Mouse (Mus musculus): ENCODE results near the gene Baiap2l2. TPM values are rescaled to one million over a fixed set of nuclear protein-coding genes. Genes with fewer than 3 reads are reported as not detected.
A peak's percentile ranks its signal among the peaks of the same experiment; 100 is the strongest.

Baiap2l2 gene
- total RNA-seq, 2 experiments from 2014 or later = 5.9 to 6.4 TPM

DNA sequence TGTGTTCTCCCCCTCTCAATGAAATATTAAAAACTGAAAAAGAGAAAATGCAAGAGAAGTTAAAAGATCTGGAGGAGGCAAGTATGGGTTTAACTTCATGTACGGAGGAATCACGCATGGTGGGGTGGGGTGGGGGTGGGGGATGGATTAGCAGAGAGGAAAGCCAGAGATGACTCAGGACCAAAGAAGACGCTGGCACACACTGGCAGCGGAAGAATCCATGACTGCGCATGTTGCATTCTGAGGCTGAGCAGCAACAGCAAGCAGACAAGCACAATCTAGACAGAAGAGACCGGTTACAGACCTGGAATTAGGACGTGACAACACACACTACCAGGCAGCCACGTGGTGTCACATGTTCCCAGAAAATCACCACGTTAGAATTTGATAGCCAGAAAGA lies 7.4 kb upstream of the Baiap2l2 start:
- intact Hi-C loops (cut with DNase I) = no loop called here
- Histone ChIP-seq H3K27ac (no peak overlapping the region), H3K4me3 (no peak overlapping the region)
- DNase-seq (ENCODE audit: extremely low spot score in 1 of 2, low spot score in 2 of 2) = no peak
- no peak for TF ChIP-seq CTCF (IDR thresholded peaks at IDR 0.05)

DNA sequence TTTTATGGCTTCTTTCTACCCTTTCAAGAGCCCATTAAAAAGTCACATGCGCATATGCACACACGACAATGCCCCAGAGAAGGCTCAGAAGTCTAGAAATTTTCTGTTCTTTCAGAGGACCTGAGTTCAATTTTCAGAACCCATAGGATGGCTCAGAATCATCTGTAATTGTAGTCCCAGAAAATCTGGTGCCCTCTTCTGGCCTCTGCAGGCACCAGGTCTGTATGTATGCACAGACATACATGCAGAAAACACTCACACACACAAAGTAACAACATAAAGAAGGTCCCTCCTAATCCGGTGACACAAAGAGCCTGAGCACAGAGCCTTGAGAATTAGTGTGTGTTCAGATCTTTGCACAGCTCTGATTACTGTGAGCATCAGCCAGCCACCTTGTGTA lies 5.0 kb upstream of the Baiap2l2 start:
- peak; percentile 2; the same call in 1 of the 2 replicates for TF ChIP-seq CTCF (IDR thresholded peaks at IDR 0.05)
- intact Hi-C loops (cut with DNase I) = no loop called here
- DNase-seq (ENCODE audit: extremely low spot score in 1 of 2, low spot score in 2 of 2) = no peak
- no peak overlapping the region for H3K4me3 ChIP-seq
- no peak overlapping the region for H3K27ac ChIP-seq

DNA sequence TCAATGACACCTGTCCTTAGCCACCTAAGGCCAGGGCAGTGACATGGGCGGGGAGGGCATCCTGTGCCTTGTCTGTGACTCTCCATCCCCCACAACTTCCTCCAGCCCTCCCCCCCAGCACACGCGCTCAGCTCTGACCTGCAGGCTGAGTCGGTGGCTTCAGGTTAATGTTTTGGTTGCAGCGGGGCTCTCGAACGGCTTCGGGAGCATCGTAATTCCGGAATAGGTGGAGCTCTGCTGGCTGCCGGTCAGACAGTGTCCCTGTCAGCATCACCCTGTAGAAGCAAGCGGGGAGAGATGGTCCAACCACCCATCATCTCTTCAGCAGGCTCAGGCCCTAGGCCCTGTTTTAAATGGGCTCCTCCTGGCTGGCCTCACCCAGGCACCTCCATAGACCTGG lies 4.1 kb upstream of the Baiap2l2 start:
- intact Hi-C loops (cut with DNase I) = no loop called here
- DNase-seq (ENCODE audit: extremely low spot score in 1 of 2, low spot score in 2 of 2) = no peak
- Histone ChIP-seq H3K27ac (no peak overlapping the region), H3K4me3 (no peak overlapping the region)
- no peak for TF ChIP-seq CTCF (IDR thresholded peaks at IDR 0.05)

DNA sequence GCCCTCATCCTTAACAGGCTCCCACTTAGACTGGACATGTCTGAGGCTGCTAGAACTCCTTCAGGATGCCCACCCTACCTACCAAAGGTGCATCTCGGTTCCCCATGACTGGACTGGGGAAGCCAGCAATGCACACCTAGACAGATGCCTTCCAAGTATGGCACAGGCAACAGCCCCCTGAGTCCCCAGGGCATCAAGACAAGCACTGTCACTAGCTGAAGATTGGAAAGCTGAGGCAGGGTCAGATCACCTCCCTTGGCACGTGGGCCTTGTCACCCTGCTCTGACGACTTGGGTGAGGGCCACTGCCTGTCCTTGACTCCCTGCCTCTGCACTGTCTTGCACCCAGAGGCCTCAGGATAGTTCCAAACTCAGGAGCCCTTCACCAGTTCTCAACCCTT lies 3.0 kb upstream of the Baiap2l2 start:
- no peak for TF ChIP-seq CTCF (IDR thresholded peaks at IDR 0.05)
- intact Hi-C loops (cut with DNase I) = no loop called here
- no peak overlapping the region for H3K4me3 ChIP-seq
- H3K27ac ChIP-seq = no peak overlapping the region
- DNase-seq (ENCODE audit: extremely low spot score in 1 of 2, low spot score in 2 of 2) = no peak

DNA sequence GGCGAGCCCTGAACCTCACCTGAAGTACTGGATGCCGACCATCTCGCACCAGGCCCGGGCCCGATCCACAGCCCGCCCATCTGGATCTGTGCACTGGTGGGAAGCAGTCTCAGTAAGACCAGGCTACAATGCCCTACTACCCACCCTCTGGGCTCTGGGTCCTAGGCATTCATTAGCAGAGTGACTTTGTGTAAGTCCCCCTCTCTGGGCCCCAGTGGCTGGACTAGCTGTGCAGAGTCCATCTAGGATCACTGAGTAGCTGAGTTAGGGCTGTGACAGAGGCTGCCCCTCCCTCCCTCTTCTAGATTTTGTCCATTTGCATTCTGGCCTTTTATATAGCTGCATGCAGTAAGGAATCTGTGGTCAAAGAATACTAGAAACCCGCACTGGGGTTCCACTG lies 1.8 kb upstream of the Baiap2l2 start:
- Histone ChIP-seq H3K4me3 (no peak overlapping the region), H3K27ac (no peak overlapping the region)
- intact Hi-C loops (cut with DNase I) = no loop called here
- DNase-seq (ENCODE audit: extremely low spot score in 1 of 2, low spot score in 2 of 2) = no peak
- no peak for TF ChIP-seq CTCF (IDR thresholded peaks at IDR 0.05)

DNA sequence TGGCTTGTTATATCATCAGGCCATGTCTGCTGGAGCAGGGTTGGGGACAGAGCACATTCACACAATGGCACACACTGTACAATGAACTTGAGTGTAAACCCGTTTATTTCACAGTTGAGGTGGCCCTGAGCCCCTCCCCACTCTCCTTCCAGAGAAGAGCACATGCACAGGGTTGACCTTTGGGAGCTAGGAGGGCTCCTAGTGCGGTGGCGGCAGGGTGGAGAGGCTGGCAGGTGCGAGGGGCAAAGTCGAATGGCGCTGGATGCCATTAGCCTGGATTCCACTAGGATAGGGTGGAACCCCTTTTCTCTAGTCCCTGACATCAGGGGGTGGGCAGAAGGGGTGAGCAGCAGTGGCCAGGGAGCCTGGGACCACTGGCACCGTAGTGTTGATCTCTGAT lies 804 bp upstream of the Baiap2l2 start:
- Histone ChIP-seq H3K27ac (no peak overlapping the region), H3K4me3 (no peak overlapping the region)
- no peak for DNase-seq (ENCODE audit: extremely low spot score in 1 of 2, low spot score in 2 of 2)
- no peak for TF ChIP-seq CTCF (IDR thresholded peaks at IDR 0.05)
- intact Hi-C loops (cut with DNase I) = no loop called here

DNA sequence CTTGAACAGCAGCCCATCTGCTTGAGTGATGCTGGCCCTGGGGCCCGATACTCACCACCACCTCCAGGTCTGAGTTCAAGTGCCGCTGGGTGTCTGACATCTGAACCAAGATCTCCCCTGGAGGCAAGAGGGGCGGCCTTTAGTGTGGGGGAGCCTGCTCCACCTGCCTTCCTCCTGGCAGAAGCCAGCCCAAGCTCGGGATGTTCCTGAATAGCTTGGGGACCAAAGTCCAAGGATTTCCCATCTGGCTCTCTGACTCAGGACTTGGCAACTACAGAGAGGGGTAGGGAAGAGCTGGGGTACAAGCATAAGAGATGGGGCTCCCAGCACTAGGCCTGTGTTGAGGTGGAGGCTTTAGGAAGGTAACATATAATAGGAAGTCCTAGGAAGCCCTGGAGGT lies 2.0 kb downstream of the Baiap2l2 start:
- intact Hi-C loops (cut with DNase I) = no loop called here
- H3K4me3 ChIP-seq = no peak overlapping the region
- no peak overlapping the region for H3K27ac ChIP-seq
- no peak for DNase-seq (ENCODE audit: extremely low spot score in 1 of 2, low spot score in 2 of 2)
- no peak for TF ChIP-seq CTCF (IDR thresholded peaks at IDR 0.05)

DNA sequence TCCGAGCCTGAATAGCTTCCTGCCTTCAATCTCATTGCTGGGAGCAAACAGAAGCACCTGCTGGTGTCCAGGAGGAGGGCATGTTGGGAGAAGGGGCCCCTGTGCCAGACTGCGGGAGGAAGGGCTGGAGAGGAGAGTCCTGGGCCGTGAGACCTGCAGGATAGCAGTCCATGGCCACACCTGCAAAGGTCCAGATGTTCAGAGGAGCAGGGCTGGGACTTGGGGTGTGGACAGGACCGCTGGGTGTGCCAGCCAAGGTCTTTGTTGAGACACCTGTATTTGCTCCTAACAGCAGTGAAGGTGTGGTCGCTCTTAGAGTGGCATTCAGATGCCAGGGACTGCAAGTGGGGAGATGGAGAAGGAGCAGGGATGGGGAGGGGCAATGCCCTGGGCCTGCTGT lies 2.9 kb downstream of the Baiap2l2 start:
- DNase-seq (ENCODE audit: extremely low spot score in 1 of 2, low spot score in 2 of 2) = no peak
- TF ChIP-seq CTCF (IDR thresholded peaks at IDR 0.05) = no peak
- Histone ChIP-seq H3K27ac (no peak overlapping the region), H3K4me3 (no peak overlapping the region)
- intact Hi-C loops (cut with DNase I) = no loop called here

DNA sequence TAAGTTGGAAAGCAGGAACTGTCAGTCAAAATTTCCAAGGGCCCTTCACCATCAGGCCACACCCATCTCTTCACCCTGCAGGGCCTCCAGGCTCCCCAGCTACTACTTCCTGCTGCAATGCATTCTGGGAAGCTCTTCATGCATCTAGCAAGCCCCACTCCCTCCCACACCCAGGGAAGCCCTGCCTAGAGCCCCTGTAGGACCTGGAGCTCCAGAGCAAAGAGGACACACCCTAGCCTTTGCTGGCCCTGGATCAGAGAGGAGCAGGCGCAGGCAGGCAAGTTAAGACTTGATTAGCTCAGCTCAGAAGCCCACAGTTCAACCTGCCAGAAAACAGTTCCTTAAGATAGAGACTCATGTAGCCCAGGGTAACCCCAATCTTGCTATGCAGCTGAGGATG lies 3.9 kb downstream of the Baiap2l2 start:
- Histone ChIP-seq H3K4me3 (no peak overlapping the region), H3K27ac (no peak overlapping the region)
- DNase-seq (ENCODE audit: extremely low spot score in 1 of 2, low spot score in 2 of 2) = no peak
- no peak for TF ChIP-seq CTCF (IDR thresholded peaks at IDR 0.05)
- intact Hi-C loops (cut with DNase I) = no loop called here

DNA sequence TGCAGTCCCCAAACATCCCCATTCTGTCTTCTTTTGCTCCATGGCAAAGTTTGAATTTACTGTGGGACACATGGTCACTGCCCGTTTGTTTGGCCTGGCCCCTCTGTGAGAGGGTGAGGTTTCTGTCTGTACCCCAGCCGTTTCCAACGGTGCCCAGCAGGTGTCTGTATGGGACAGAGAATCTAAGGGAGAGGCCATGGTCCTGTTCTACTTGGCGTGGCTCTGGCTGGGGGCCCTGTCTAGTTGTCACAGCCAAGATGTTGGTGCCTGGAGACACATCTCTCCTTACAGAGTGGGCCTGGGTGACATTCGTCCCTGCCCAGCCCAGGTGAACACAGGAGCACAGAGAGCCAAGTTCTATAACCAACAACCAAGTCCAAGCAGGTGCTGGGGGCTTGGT lies 4.5 kb downstream of the Baiap2l2 start:
- H3K27ac ChIP-seq = no peak overlapping the region
- no peak for DNase-seq (ENCODE audit: extremely low spot score in 1 of 2, low spot score in 2 of 2)
- TF ChIP-seq CTCF (IDR thresholded peaks at IDR 0.05) = no peak; the same call in none of the 2 replicates
- intact Hi-C loops (cut with DNase I) = no loop called here
- H3K4me3 ChIP-seq = no peak overlapping the region

DNA sequence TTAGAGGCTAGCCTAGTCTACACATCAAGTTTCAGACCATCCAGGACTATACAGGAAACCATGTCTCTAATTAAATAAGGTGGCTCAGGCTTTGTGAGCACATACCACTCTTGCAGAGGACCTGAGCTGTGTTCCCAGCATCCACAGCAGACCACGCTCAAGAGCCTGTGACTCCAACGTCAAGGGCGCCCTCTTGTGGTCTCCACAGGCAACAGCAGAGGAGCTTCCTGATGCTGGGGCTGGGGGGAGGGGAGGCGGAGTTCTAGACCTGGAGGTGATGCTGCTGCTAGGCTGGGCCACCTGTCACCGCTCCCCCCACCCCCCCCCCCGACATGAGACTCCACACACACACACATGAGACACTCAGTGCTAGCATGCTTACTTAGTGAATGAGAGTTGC lies 5.1 kb downstream of the Baiap2l2 start:
- intact Hi-C loops (cut with DNase I) = no loop called here
- no peak overlapping the region for H3K4me3 ChIP-seq
- no peak for DNase-seq (ENCODE audit: extremely low spot score in 1 of 2, low spot score in 2 of 2)
- no peak overlapping the region for H3K27ac ChIP-seq
- peak; percentile 46 for TF ChIP-seq CTCF (IDR thresholded peaks at IDR 0.05)

DNA sequence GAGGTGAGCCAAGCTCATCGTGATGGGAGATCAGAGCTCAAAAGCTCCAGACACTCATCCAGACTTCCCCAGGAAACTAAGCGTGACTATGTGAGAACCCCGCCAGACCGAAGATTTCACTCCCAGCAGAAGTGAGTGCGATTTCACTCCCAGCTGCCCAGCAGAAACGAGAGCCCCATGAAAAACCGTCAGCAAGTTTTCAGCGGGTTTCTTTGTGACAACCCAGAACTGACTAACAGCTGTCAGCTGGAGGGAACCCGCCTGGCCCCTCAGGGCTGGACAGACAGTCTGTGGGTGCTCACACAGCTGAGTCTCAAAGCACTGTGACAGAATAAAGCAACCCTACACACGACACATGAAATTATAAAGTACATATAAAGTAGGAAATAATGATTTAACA lies 7.6 kb downstream of the Baiap2l2 start:
- TF ChIP-seq CTCF (IDR thresholded peaks at IDR 0.05) = no peak
- intact Hi-C loops (cut with DNase I) = no loop called here
- Histone ChIP-seq H3K4me3 (no peak overlapping the region), H3K27ac (no peak overlapping the region)
- no peak for DNase-seq (ENCODE audit: extremely low spot score in 1 of 2, low spot score in 2 of 2)

DNA sequence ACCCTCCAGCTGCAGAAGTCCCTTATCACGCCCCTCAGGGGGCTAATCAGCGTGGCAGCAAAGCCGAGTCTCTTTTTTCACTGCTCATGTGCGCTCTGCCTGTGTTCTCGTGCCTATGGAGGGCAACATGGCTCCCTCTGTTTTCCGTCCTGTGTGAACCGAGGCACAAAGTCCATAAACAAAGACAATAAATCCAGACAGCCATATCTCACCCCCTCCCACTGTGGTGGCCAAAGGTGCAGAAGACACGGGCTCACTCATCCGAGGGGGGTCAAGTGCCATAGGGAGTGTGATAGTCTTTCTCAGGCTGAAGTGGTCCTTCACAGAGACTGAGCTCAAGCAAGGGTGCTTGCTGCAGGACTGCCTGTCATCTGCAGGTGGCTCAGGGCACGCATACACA lies 12.3 kb downstream of the Baiap2l2 start:
- intact Hi-C loops (cut with DNase I) = no loop called here

More for the DNA sequence above, 12.3 kb downstream of the Baiap2l2 start:
- Histone ChIP-seq H3K27ac (no peak overlapping the region), H3K4me3 (no peak overlapping the region)
- TF ChIP-seq CTCF (IDR thresholded peaks at IDR 0.05) = no peak
- no peak for DNase-seq (ENCODE audit: extremely low spot score in 1 of 2, low spot score in 2 of 2)

Data from left cerebral cortex, adult 2 months (tissue).